Mouse (Mus musculus) limb, embryonic 10.5 days (tissue): ENCODE measurements around the gene Tgfb3. TPM values are rescaled to one million over a fixed set of nuclear protein-coding genes. Genes with fewer than 3 reads are reported as not detected.

Experiments used
- DNase-seq: peaks from one replicate; pipeline ENCODE4 v3.0.0-alpha.2; 2017; ENCODE audit warnings: low spot score
- H3K27ac ChIP-seq: fragments of 300-500 bp; sonication (generic); 2 replicates; pipeline ENCODE4 v1.5.1; 2016; ENCODE audit warnings: mild to moderate bottlenecking
- H3K27me3 ChIP-seq: fragments of 300-500 bp; sonication (generic); 2 replicates; pipeline ENCODE4 v1.6.1; 2016; ENCODE audit warnings: low read depth, mild to moderate bottlenecking; ENCODE audit not compliant: poor library complexity, severe bottlenecking
- H3K36me3 ChIP-seq: fragments of 300-500 bp; sonication (generic); 2 replicates; pipeline ENCODE4 v1.6.1; 2016; ENCODE audit warnings: mild to moderate bottlenecking, moderate library complexity
- H3K4me1 ChIP-seq: fragments of 300-500 bp; sonication (generic); 2 replicates; pipeline ENCODE4 v1.6.1; 2016
- H3K4me3 ChIP-seq: fragments of 300-500 bp; sonication (generic); 2 replicates; pipeline ENCODE4 v1.5.1; 2016; ENCODE audit warnings: mild to moderate bottlenecking, moderate library complexity
- H3K9me3 ChIP-seq: fragments of 300-500 bp; sonication (generic); replicated peaks from 2 replicates; pipeline ENCODE4 v1.6.1; 2016; ENCODE audit warnings: mild to moderate bottlenecking
- WGBS: fragments of 180-500 bp; shearing (Covaris S2); methylation state at CpG from one replicate; pipeline ENCODE4 v1.1.7; 2016; 5-methylcytosine and 5-hydroxymethylcytosine counted together
- polyA plus RNA-seq: library from polyadenylated mRNA; unstranded; fragments of >200 nt; fragmentation: Nextera tagmentation; extraction: Ambion mirVana; gene quantifications from 2 replicates; pipeline ENCODE4 v1.2.1, GENCODE M21; 2016

The Tgfb3 gene
- 15.7 and 24.3 TPM in 2 replicates for polyA plus RNA-seq

GRCm38 (mm10) chr12:86078553-86079201 lies at the start of gene Tgfb3:
Tgfb3 (minus strand) TSS chr12:86079041.
- 0% methylated on average over 25 of the region's 25 CpGs for WGBS
- Histone ChIP-seq H3K27me3 (peaks cover 23% of the 10 kb centered on the region), H3K4me1 (peaks cover 45% of the 10 kb centered on the region), H3K36me3 (peaks cover 10% of the 10 kb centered on the region), H3K9me3 (no peaks in the 10 kb centered on the region), H3K27ac (peak within 1 kb of the TSS; percentile 91), H3K4me3 (peak within 1 kb of the TSS; percentile 61)
- DNase-seq = peak; percentile 75

- 77% methylated on average over 6 of the region's 6 CpGs for WGBS
- H3K36me3 ChIP-seq = no peaks in the 10 kb centered on the region
- H3K9me3 ChIP-seq = no peaks in the 10 kb centered on the region
- no peak overlapping the region for H3K27ac ChIP-seq
- H3K4me1 ChIP-seq = peaks cover 23% of the 10 kb centered on the region
- H3K4me3 ChIP-seq = no peak overlapping the region
- H3K27me3 ChIP-seq = no peaks in the 10 kb centered on the region
- DNase-seq = no peak
These were observed 49.3 kb upstream of the Tgfb3 start for GRCm38 (mm10) chr12:86128122-86128521.

- WGBS = 83% methylated on average over 6 of the region's 6 CpGs
- Histone ChIP-seq H3K27me3 (no peaks in the 10 kb centered on the region), H3K4me1 (peaks cover 7% of the 10 kb centered on the region; the same call in 1 of the 2 replicates), H3K27ac (no peak overlapping the region), H3K4me3 (no peak overlapping the region), H3K36me3 (no peaks in the 10 kb centered on the region), H3K9me3 (no peaks in the 10 kb centered on the region)
- DNase-seq = no peak
These were observed 45.2 kb upstream of the Tgfb3 start for GRCm38 (mm10) chr12:86124016-86124415.

GRCm38 (mm10) chr12:86116295-86116835 lies 37.5 kb upstream of the Tgfb3 start:
- no peak overlapping the region for H3K4me3 ChIP-seq

GRCm38 (mm10) chr12:86110637-86111036 lies 31.8 kb upstream of the Tgfb3 start:
- peaks cover 3% of the 10 kb centered on the region; the same call in 1 of the 2 replicates for H3K4me1 ChIP-seq
- H3K36me3 ChIP-seq = peaks cover 5% of the 10 kb centered on the region; the same call in 1 of the 2 replicates
- no peak overlapping the region for H3K4me3 ChIP-seq
- H3K9me3 ChIP-seq = no peaks in the 10 kb centered on the region
- H3K27me3 ChIP-seq = no peaks in the 10 kb centered on the region
- WGBS = 97% methylated on average over 2 of the region's 2 CpGs
- H3K27ac ChIP-seq = no peak overlapping the region
- DNase-seq = no peak

More at GRCm38 (mm10) chr12:86116295-86116835, 37.5 kb upstream of the Tgfb3 start:
- Histone ChIP-seq H3K36me3 (peaks cover 11% of the 10 kb centered on the region; the same call in 1 of the 2 replicates), H3K4me1 (peaks cover 6% of the 10 kb centered on the region; the same call in 1 of the 2 replicates), H3K27ac (no peak overlapping the region), H3K27me3 (no peaks in the 10 kb centered on the region), H3K9me3 (no peaks in the 10 kb centered on the region)
- WGBS = 88% methylated on average over 15 of the region's 15 CpGs
- no peak for DNase-seq

GRCm38 (mm10) chr12:86109531-86109930 lies 30.7 kb upstream of the Tgfb3 start:
- no peak for DNase-seq
- Histone ChIP-seq H3K27ac (no peak overlapping the region), H3K4me1 (peaks cover 3% of the 10 kb centered on the region; the same call in 1 of the 2 replicates), H3K9me3 (no peaks in the 10 kb centered on the region), H3K36me3 (peaks cover 5% of the 10 kb centered on the region; the same call in 1 of the 2 replicates), H3K4me3 (no peak overlapping the region), H3K27me3 (no peaks in the 10 kb centered on the region)
- 90% methylated on average over 4 of the region's 4 CpGs for WGBS

GRCm38 (mm10) chr12:86107645-86108044 lies 28.8 kb upstream of the Tgfb3 start:
- no peaks in the 10 kb centered on the region for H3K9me3 ChIP-seq
- H3K36me3 ChIP-seq = peaks cover 5% of the 10 kb centered on the region; the same call in 1 of the 2 replicates
- DNase-seq = no peak
- no peaks in the 10 kb centered on the region for H3K27me3 ChIP-seq
- WGBS = 81% methylated on average over 7 of the region's 7 CpGs
- no peak overlapping the region for H3K4me3 ChIP-seq
- no peak overlapping the region for H3K27ac ChIP-seq
- H3K4me1 ChIP-seq = peaks cover 3% of the 10 kb centered on the region; the same call in 1 of the 2 replicates

GRCm38 (mm10) chr12:86106086-86106485 lies 27.2 kb upstream of the Tgfb3 start:
- Histone ChIP-seq H3K4me1 (peaks cover 3% of the 10 kb centered on the region; the same call in 1 of the 2 replicates), H3K27me3 (no peaks in the 10 kb centered on the region), H3K27ac (no peak overlapping the region), H3K9me3 (no peaks in the 10 kb centered on the region), H3K4me3 (no peak overlapping the region), H3K36me3 (no peaks in the 10 kb centered on the region)
- 94% methylated on average over 9 of the region's 9 CpGs for WGBS
- DNase-seq = no peak

GRCm38 (mm10) chr12:86105546-86105945 lies 26.7 kb upstream of the Tgfb3 start:
- Histone ChIP-seq H3K9me3 (no peaks in the 10 kb centered on the region), H3K27me3 (no peaks in the 10 kb centered on the region), H3K4me1 (peaks cover 4% of the 10 kb centered on the region; the same call in 1 of the 2 replicates), H3K36me3 (no peaks in the 10 kb centered on the region), H3K27ac (no peak overlapping the region), H3K4me3 (no peak overlapping the region)
- DNase-seq = no peak
- WGBS = 84% methylated on average over 9 of the region's 10 CpGs

- DNase-seq = no peak
- H3K4me3 ChIP-seq = no peak overlapping the region
- H3K4me1 ChIP-seq = peaks cover 5% of the 10 kb centered on the region; the same call in 1 of the 2 replicates
- no peak overlapping the region for H3K27ac ChIP-seq
- no peaks in the 10 kb centered on the region for H3K9me3 ChIP-seq
- H3K36me3 ChIP-seq = 0 out of 2 replicates have a peak, but pooled peaks cover 2% of the 10 kb centered on the region
- no peaks in the 10 kb centered on the region for H3K27me3 ChIP-seq
- WGBS = 91% methylated on average over 11 of the region's 11 CpGs
These were observed 25.5 kb upstream of the Tgfb3 start for GRCm38 (mm10) chr12:86104297-86104696.

GRCm38 (mm10) chr12:86103852-86104251 lies 25.0 kb upstream of the Tgfb3 start:
- no peak for DNase-seq
- WGBS = 76% methylated on average over 8 of the region's 8 CpGs
- H3K27ac ChIP-seq = no peak overlapping the region

GRCm38 (mm10) chr12:86103391-86103790 lies 24.6 kb upstream of the Tgfb3 start:
- Histone ChIP-seq H3K36me3 (0 out of 2 replicates have a peak, but pooled peaks cover 2% of the 10 kb centered on the region), H3K27me3 (no peaks in the 10 kb centered on the region), H3K27ac (no peak overlapping the region), H3K9me3 (no peaks in the 10 kb centered on the region), H3K4me1 (peaks cover 5% of the 10 kb centered on the region; the same call in 1 of the 2 replicates), H3K4me3 (no peak overlapping the region)
- WGBS = 85% methylated on average over 11 of the region's 11 CpGs
- no peak for DNase-seq

More at GRCm38 (mm10) chr12:86103852-86104251, 25.0 kb upstream of the Tgfb3 start:
- Histone ChIP-seq H3K27me3 (no peaks in the 10 kb centered on the region), H3K4me1 (peaks cover 5% of the 10 kb centered on the region; the same call in 1 of the 2 replicates), H3K36me3 (0 out of 2 replicates have a peak, but pooled peaks cover 2% of the 10 kb centered on the region), H3K4me3 (no peak overlapping the region), H3K9me3 (no peaks in the 10 kb centered on the region)

- no peaks in the 10 kb centered on the region for H3K9me3 ChIP-seq
- H3K4me3 ChIP-seq = no peak overlapping the region
- no peak overlapping the region for H3K27ac ChIP-seq
- WGBS = 91% methylated on average over 8 of the region's 8 CpGs
- 0 out of 2 replicates have a peak, but pooled peaks cover 2% of the 10 kb centered on the region for H3K36me3 ChIP-seq
- no peaks in the 10 kb centered on the region for H3K27me3 ChIP-seq
- no peak for DNase-seq
- peaks cover 5% of the 10 kb centered on the region; the same call in 1 of the 2 replicates for H3K4me1 ChIP-seq
These were observed 23.8 kb upstream of the Tgfb3 start for GRCm38 (mm10) chr12:86102686-86103085.
